Mouse (Mus musculus) hindbrain, postnatal 0 days (tissue): Measurements from ENCODE around the gene Pla2g10. TPM values are rescaled to one million over a fixed set of nuclear protein-coding genes. Genes with fewer than 3 reads are reported as not detected.

ENCODE experiments used
- ATAC-seq: fragments of 200-750 bp; cut with Nextera tagmentation; 2 replicates; pipeline ENCODE4 v1.8.0; 2017; ENCODE audit warnings: mild to moderate bottlenecking, moderate TSS enrichment, moderate library complexity
- DNase-seq: peaks from one replicate; pipeline ENCODE4 v3.0.0-alpha.2; 2015; ENCODE audit warnings: low spot score
- H3K27ac ChIP-seq: fragments of 300-500 bp; sonication (generic); 2 replicates; pipeline ENCODE4 v1.5.1; 2014; ENCODE audit warnings: mild to moderate bottlenecking
- H3K27me3 ChIP-seq: fragments of 300-500 bp; sonication (generic); 2 replicates; pipeline ENCODE4 v1.6.1; 2014; ENCODE audit warnings: low read length, mixed read lengths; ENCODE audit not compliant: insufficient read depth
- H3K36me3 ChIP-seq: fragments of 300-500 bp; sonication (generic); 2 replicates; pipeline ENCODE4 v1.6.1; 2014; ENCODE audit warnings: low read length, mixed read lengths; ENCODE audit not compliant: insufficient read depth
- H3K4me1 ChIP-seq: fragments of 300-500 bp; sonication (generic); 2 replicates; pipeline ENCODE4 v1.6.1; 2014; ENCODE audit warnings: antibody characterized with exemption, low read length, mixed read lengths; ENCODE audit not compliant: insufficient read depth
- H3K4me2 ChIP-seq: fragments of 300-500 bp; sonication (generic); 2 replicates; pipeline ENCODE4 v1.6.1; 2014; ENCODE audit warnings: low read depth, mild to moderate bottlenecking, low read length, moderate library complexity, mixed read lengths
- H3K4me3 ChIP-seq: fragments of 300-500 bp; sonication (generic); 2 replicates; pipeline ENCODE4 v1.5.1; 2014; ENCODE audit warnings: low read length
- H3K9ac ChIP-seq: fragments of 300-500 bp; sonication (generic); replicated peaks from 2 replicates; pipeline ENCODE4 v1.6.1; 2014; ENCODE audit warnings: mild to moderate bottlenecking, low read length, moderate library complexity, mixed read lengths
- H3K9me3 ChIP-seq: fragments of 300-500 bp; sonication (generic); 2 replicates; pipeline ENCODE4 v1.6.1; 2016; ENCODE audit warnings: low read length, mixed read lengths
- CTCF ChIP-seq: IDR thresholded peaks from 2 replicates; pipeline ENCODE4 v1.5.1; 2016; ENCODE audit warnings: antibody characterized with exemption, control low read depth, low read depth
- WGBS: fragments of 180-500 bp; shearing (Covaris S2); extraction: QIAGEN DNeasy Blood & Tissue Kit; methylation state at CpG from one replicate; pipeline ENCODE4 v1.1.7; 2014; 5-methylcytosine and 5-hydroxymethylcytosine counted together
- polyA plus RNA-seq: library from polyadenylated mRNA; unstranded; fragments of >200 nt; fragmentation: Nextera tagmentation; extraction: Ambion mirVana; gene quantifications from 2 replicates; pipeline ENCODE4 v1.2.1, GENCODE M21; 2015
- total RNA-seq: library from RNA; depleted of rRNA; stranded (reverse); fragments of >200 nt; gene quantifications from 2 replicates; pipeline ENCODE4 v1.2.3, GENCODE M21; 2014; rRNA removed

The Pla2g10 gene
- total and polyA plus RNA-seq, 2 experiments from 2014 or later = not detected

DNA sequence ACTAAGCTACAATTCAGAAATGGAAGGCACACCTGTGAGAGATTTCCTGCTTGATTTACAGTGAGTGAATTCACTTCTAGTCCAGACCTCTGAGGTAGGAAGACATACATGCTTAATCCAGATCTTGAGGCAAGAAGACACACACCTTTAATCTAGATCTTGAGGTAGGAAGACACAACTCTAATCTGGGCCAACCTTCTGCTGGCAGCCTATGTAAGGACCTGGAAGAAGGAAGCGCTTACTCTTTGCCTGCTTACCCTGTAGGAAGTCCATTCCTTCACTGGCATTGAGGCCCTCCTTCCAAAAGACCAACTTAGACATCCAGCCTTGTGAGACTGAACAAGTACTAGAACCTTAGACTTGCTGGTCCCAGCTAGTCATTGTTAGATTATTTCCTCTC, 61.5 kb downstream of the Pla2g10 start:
- peaks cover 8% of the 10 kb centered on the region; the same call in 1 of the 2 replicates for H3K36me3 ChIP-seq
- no peak for ATAC-seq
- no peak overlapping the region for H3K4me3 ChIP-seq
- no peak overlapping the region for H3K9ac ChIP-seq
- no peaks in the 10 kb centered on the region for H3K27me3 ChIP-seq
- no peaks in the 10 kb centered on the region; the same call in 1 of the 2 replicates for H3K4me1 ChIP-seq
- H3K4me2 ChIP-seq = no peak overlapping the region
- no peak for TF ChIP-seq CTCF
- H3K9me3 ChIP-seq = no peaks in the 10 kb centered on the region
- 88% methylated on average over 1 of the region's 1 CpGs for WGBS
- DNase-seq = no peak
- H3K27ac ChIP-seq = no peak overlapping the region

DNA sequence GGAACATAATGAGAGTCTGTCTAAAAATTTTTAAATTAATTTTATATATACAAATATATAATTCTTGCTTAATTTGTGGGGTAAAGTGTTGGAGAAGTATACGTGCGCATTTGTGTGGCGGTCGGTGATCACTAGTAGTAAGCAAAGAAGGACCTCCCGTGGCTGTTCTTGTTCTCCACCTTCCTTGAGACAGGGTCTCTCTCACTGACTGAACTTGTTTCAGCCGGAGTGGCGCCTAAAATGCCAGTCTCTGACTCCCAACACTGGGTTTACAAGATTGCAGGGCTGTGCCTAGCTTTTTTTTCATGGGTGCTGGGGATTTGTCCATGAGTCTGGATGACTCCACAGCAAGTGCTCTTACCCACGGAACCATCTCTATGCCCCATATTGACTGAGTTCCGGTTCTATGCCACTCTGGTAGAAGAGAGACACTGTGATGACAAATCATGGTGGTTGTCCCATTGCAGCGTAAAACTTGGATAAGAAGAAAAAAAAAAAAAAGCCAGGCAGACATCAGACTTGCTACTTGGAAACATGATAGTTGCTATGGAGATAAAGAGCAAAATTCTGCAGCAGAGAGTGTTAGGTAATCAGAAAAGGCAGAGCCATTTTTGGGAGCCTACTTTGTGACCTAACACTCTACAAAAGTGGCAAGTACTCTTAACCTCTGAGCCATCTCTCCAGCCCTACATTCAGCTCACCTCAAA, 62.2 kb downstream of the Pla2g10 start:
- Histone ChIP-seq H3K4me1 (no peaks in the 10 kb centered on the region), H3K9ac (peak overlapping the region; percentile 75; the same call in 1 of the 2 replicates), H3K27ac (peak overlapping the region; percentile 78; the same call in 1 of the 2 replicates), H3K9me3 (no peaks in the 10 kb centered on the region), H3K27me3 (no peaks in the 10 kb centered on the region), H3K4me2 (peak overlapping the region; percentile 90), H3K36me3 (peaks cover 10% of the 10 kb centered on the region; the same call in 1 of the 2 replicates), H3K4me3 (peak overlapping the region; percentile 81)
- WGBS = 82% methylated on average over 10 of the region's 10 CpGs
- DNase-seq (no peak), ATAC-seq (no peak)
- TF ChIP-seq CTCF = no peak

DNA sequence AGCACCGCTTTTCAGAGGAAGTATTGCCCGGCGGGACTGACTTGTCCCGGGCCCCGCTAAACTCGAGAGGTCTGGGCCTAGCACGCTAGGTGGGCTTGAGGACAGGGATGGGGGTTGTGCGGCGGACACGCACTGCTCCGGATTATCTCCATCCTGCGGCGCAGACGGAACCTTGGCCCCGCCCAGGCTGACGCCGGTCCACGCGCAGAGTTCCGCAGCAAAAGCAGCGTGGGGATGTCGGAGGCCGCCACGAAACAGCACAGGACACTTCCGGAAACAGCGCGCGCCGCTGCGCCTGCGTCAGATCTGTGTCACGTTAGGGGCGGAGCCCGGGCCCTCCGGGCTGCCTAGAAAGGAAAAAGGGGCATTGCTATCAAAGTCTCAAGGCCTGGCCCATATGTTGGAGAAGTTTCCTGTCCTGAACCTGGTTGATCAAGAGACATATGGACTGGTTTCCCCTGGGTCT, 62.9 kb downstream of the Pla2g10 start, which contains the start of gene Parn:
Parn (minus strand) TSS at position 293 of the 466 bp plus-strand sequence.
- WGBS = under 1% methylated on average over 35 of the region's 35 CpGs
- Histone ChIP-seq H3K4me2 (peak within 1 kb of the TSS; percentile 90), H3K4me1 (no peaks in the 10 kb centered on the region), H3K36me3 (peaks cover 16% of the 10 kb centered on the region; the same call in 1 of the 2 replicates), H3K9ac (peak within 1 kb of the TSS; percentile 75), H3K27ac (peak within 1 kb of the TSS; percentile 78), H3K27me3 (no peaks in the 10 kb centered on the region), H3K9me3 (no peaks in the 10 kb centered on the region), H3K4me3 (peak within 1 kb of the TSS; percentile 81)
- DNase-seq (peak; percentile 95), ATAC-seq (peak; percentile 90)
- TF ChIP-seq CTCF = no peak

Other genes with a start within 250 kb of the Pla2g10 start
- gene Parn, start 62.8 kb downstream of the Pla2g10 start, total RNA-seq = 13.2 and 13.3 TPM in 2 replicates
- 31.1 and 32.1 TPM in 2 replicates for gene Parn, start 62.8 kb downstream of the Pla2g10 start, polyA plus RNA-seq
- 31.6 and 40.5 TPM in 2 replicates for gene Bfar, start 59.1 kb downstream of the Pla2g10 start, total RNA-seq
- gene Bfar, start 59.1 kb downstream of the Pla2g10 start, polyA plus RNA-seq = 38.8 and 38.9 TPM in 2 replicates
- 2.3 and 4.8 TPM in 2 replicates for gene 3110001I22Rik, start 59.1 kb downstream of the Pla2g10 start, total RNA-seq
- gene 3110001I22Rik, start 59.1 kb downstream of the Pla2g10 start, polyA plus RNA-seq = 4.0 and 4.3 TPM in 2 replicates
- gene Rrn3, start 49.7 kb upstream of the Pla2g10 start, total RNA-seq = 73.5 and 83.8 TPM in 2 replicates
- gene Rrn3, start 49.7 kb upstream of the Pla2g10 start, polyA plus RNA-seq = 74.7 and 77.2 TPM in 2 replicates
- gene Ntan1, start 87.9 kb upstream of the Pla2g10 start, total RNA-seq = 138 and 171 TPM in 2 replicates
- 234 and 243 TPM in 2 replicates for gene Ntan1, start 87.9 kb upstream of the Pla2g10 start, polyA plus RNA-seq
- gene Pdxdc1, start 172.1 kb upstream of the Pla2g10 start, total RNA-seq = 75.2 and 89.1 TPM in 2 replicates
- 58.2 and 64.2 TPM in 2 replicates for gene Pdxdc1, start 172.1 kb upstream of the Pla2g10 start, polyA plus RNA-seq
- gene Mpv17l, start 172.2 kb upstream of the Pla2g10 start, total RNA-seq = 48.6 and 71.1 TPM in 2 replicates
- 46.4 and 48.4 TPM in 2 replicates for gene Mpv17l, start 172.2 kb upstream of the Pla2g10 start, polyA plus RNA-seq